Mouse (Mus musculus): Measurements from ENCODE around the gene Tcp11. TPM values are rescaled to one million over a fixed set of nuclear protein-coding genes. Genes with fewer than 3 reads are reported as not detected.
A peak's percentile ranks its signal among the peaks of the same experiment; 100 is the strongest.

The Tcp11 gene
- polyA plus RNA-seq, 1 experiment from 2014 or later: 1.7 TPM

DNA sequence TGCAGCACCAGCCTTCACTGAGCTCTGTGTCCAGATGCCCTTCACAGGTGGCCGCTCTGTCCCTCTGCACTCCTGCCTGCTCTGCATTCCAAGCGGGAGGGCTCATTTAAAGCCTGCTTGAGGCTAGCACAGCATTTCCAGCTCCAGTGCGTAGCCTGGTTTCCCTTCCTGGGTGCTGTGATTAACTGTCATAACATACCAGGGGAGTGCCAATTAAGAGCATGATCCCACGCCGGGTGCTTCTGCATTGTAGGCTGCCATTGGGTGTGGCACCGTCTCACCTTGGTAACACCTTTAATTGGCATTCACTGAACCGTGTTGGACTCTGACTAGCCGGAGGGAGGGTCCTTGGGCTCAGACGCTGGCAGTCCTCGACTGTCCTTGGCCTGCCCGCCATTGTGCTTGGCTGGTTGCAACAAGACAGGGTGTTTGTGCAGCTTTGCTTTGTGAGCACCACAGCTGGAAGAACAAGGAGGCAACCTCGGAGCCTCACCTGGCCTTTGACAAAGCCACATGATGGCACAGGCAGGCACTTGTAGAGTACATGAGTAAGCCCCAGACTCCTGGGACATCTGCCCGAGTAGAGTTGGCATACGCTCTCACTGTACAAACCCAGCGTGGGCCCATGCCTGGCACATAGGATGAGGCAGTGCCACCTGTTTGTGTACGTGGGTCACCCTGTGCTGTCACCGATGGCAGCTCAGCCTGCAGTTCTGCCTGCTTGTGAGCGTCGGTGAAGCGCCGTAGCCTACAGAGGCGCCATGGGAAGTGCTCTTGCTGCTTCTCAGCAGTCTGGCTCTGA lies 57.4 kb downstream of the Tcp11 start:
- Histone ChIP-seq H3K4me1 (peaks cover 55% of the 10 kb centered on the region), H3K4me2 (replicated peaks) (no peak overlapping the region), H3K36me3 (peaks cover 3% of the 10 kb centered on the region; the same call in 1 of the 2 replicates), H3K27me3 (no peaks in the 10 kb centered on the region), H3K4me3 (no peak overlapping the region), H3K9me3 (no peaks in the 10 kb centered on the region), H3K9ac (no peak overlapping the region), H3K27ac (no peak overlapping the region)
- no peak for ATAC-seq (ENCODE audit: insufficient number of reproducible peaks, insufficient read depth, low FRiP score, low TSS enrichment)
- 83% methylated on average over 22 of the region's 22 CpGs for WGBS

- no peak for ATAC-seq (ENCODE audit: insufficient number of reproducible peaks, insufficient read depth, low FRiP score, low TSS enrichment)
- H3K4me1 ChIP-seq: peaks cover 54% of the 10 kb centered on the region
- no peak overlapping the region for H3K27ac ChIP-seq
- 60% methylated on average over 10 of the region's 10 CpGs for WGBS
- H3K36me3 ChIP-seq: no peaks in the 10 kb centered on the region
- no peak overlapping the region for H3K4me2 ChIP-seq (replicated peaks)
- H3K27me3 ChIP-seq: no peaks in the 10 kb centered on the region
- H3K9ac ChIP-seq: no peak overlapping the region
- H3K4me3 ChIP-seq: no peak overlapping the region
- H3K9me3 ChIP-seq: no peaks in the 10 kb centered on the region
Observed at GRCm38 (mm10) chr17:28021911-28022310, 58.5 kb downstream of the Tcp11 start.

- no peak overlapping the region for H3K4me3 ChIP-seq
- ATAC-seq (ENCODE audit: insufficient number of reproducible peaks, insufficient read depth, low FRiP score, low TSS enrichment): no peak
- H3K4me1 ChIP-seq: peaks cover 38% of the 10 kb centered on the region
- H3K9me3 ChIP-seq: no peaks in the 10 kb centered on the region
- H3K27me3 ChIP-seq: no peaks in the 10 kb centered on the region
- WGBS: 72% methylated on average over 21 of the region's 21 CpGs
- no peak overlapping the region for H3K4me2 ChIP-seq (replicated peaks)
- no peak overlapping the region; the same call in 1 of the 2 replicates for H3K27ac ChIP-seq
- H3K36me3 ChIP-seq: no peaks in the 10 kb centered on the region
- no peak overlapping the region for H3K9ac ChIP-seq
Observed at GRCm38 (mm10) chr17:28019785-28020696, 60.4 kb downstream of the Tcp11 start.

GRCm38 (mm10) chr17:28018776-28019175 lies 61.7 kb downstream of the Tcp11 start:
- ATAC-seq (ENCODE audit: insufficient number of reproducible peaks, insufficient read depth, low FRiP score, low TSS enrichment): no peak
- Histone ChIP-seq H3K27ac (0 out of 2 replicates have a peak overlapping the region, but pooled peaks have one; percentile 18), H3K4me3 (no peak overlapping the region), H3K36me3 (no peaks in the 10 kb centered on the region), H3K4me1 (peaks cover 37% of the 10 kb centered on the region), H3K4me2 (replicated peaks) (no peak overlapping the region), H3K9ac (no peak overlapping the region), H3K27me3 (no peaks in the 10 kb centered on the region), H3K9me3 (no peaks in the 10 kb centered on the region)
- WGBS: 50% methylated on average over 11 of the region's 11 CpGs

DNA sequence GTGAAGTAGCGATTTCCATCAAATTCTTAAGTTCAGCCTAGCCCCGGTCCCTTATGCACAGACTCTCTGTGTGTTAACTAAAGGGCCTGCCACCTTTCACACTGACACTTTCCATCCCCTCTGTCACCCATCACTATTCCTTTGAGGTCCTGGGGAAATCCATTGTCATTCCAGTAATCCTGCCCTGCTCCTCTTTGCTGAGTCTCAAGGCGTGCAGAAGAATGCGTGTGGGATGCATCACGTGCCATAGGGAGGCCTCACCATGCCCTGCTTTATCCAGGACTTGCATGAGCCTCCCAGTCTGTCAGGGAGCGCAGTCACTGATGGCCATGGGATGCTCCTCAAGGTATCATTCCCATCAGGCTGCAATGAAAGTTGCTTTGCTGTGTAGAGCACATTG lies 62.1 kb downstream of the Tcp11 start:
- Histone ChIP-seq H3K4me2 (replicated peaks) (no peak overlapping the region), H3K36me3 (no peaks in the 10 kb centered on the region), H3K27ac (0 out of 2 replicates have a peak overlapping the region, but pooled peaks have one; percentile 18), H3K27me3 (no peaks in the 10 kb centered on the region), H3K4me3 (no peak overlapping the region), H3K9ac (no peak overlapping the region), H3K9me3 (no peaks in the 10 kb centered on the region), H3K4me1 (peaks cover 38% of the 10 kb centered on the region)
- ATAC-seq (ENCODE audit: insufficient number of reproducible peaks, insufficient read depth, low FRiP score, low TSS enrichment): no peak
- WGBS: 75% methylated on average over 6 of the region's 6 CpGs

Other genes starting within 250 kb of the Tcp11 start
- gene Snrpc, start 242.5 kb downstream of the Tcp11 start, polyA plus RNA-seq (2016; fragmentation: Nextera tagmentation; extraction: Ambion mirVana): 348 and 358 TPM in 2 replicates
- gene Uhrf1bp1, start 224.2 kb downstream of the Tcp11 start, polyA plus RNA-seq (2016; fragmentation: Nextera tagmentation; extraction: Ambion mirVana): 9.2 and 10.1 TPM in 2 replicates
- 22.5 and 23.1 TPM in 2 replicates for gene Anks1, start 171.3 kb downstream of the Tcp11 start, polyA plus RNA-seq (2016; fragmentation: Nextera tagmentation; extraction: Ambion mirVana)
- 98.3 and 104 TPM in 2 replicates for gene Taf11, start 170.8 kb downstream of the Tcp11 start, polyA plus RNA-seq (2016; fragmentation: Nextera tagmentation; extraction: Ambion mirVana)
- gene Scube3, start 61.5 kb upstream of the Tcp11 start, polyA plus RNA-seq (2016; fragmentation: Nextera tagmentation; extraction: Ambion mirVana): 10.8 TPM in 2 replicates
- 51.9 and 52.8 TPM in 2 replicates for gene Zfp523, start 96.5 kb upstream of the Tcp11 start, polyA plus RNA-seq (2016; fragmentation: Nextera tagmentation; extraction: Ambion mirVana)
- 9.0 and 9.2 TPM in 2 replicates for gene Def6, start 127.1 kb upstream of the Tcp11 start, polyA plus RNA-seq (2016; fragmentation: Nextera tagmentation; extraction: Ambion mirVana)
- gene Ppard, start 152.1 kb upstream of the Tcp11 start, polyA plus RNA-seq (2016; fragmentation: Nextera tagmentation; extraction: Ambion mirVana): 2.5 and 3.2 TPM in 2 replicates
- gene Fance, start 232.9 kb upstream of the Tcp11 start, polyA plus RNA-seq (2016; fragmentation: Nextera tagmentation; extraction: Ambion mirVana): 37.0 and 38.4 TPM in 2 replicates
- gene Rpl10a, start 247.8 kb upstream of the Tcp11 start, polyA plus RNA-seq (2016; fragmentation: Nextera tagmentation; extraction: Ambion mirVana): 496 and 505 TPM in 2 replicates

Measured in embryonic facial prominence, embryonic 12.5 days (tissue).